Mouse (Mus musculus): ENCODE results near the gene Papss2.

DNA sequence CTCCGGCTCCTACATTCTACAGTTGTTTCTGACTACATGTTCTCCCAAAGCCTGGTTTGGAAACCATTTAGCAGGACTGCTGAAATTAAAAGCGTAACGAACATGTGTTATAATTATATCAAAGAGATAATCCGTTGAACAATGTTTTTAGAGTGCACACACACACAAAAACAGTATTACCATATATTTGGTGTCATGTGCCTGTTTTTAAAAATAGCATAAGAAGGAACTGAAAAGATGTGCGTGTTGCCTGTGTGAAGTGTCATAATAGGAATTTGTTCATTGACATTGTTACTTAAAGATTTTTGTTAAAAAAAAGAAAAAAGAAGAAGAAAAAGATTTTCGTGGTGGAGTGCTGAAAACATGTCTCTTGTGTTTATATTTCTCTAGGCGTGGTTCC is 50.3 kb downstream of the Papss2 start:
- TF ChIP-seq CTCF (IDR thresholded peaks at IDR 0.05; ENCODE audit: borderline replicate concordance, extremely low read depth, insufficient read depth, insufficient read length): no peak
- no peak for TF ChIP-seq POLR2A (IDR thresholded peaks at IDR 0.05; ENCODE audit: borderline replicate concordance, extremely low read depth, insufficient read depth, insufficient read length, poor library complexity, severe bottlenecking)

Data from brain, embryonic 14.5 days (tissue).